18 mouse cellular contexts compared by ENCODE assay signal in the genomic region with DNA sequence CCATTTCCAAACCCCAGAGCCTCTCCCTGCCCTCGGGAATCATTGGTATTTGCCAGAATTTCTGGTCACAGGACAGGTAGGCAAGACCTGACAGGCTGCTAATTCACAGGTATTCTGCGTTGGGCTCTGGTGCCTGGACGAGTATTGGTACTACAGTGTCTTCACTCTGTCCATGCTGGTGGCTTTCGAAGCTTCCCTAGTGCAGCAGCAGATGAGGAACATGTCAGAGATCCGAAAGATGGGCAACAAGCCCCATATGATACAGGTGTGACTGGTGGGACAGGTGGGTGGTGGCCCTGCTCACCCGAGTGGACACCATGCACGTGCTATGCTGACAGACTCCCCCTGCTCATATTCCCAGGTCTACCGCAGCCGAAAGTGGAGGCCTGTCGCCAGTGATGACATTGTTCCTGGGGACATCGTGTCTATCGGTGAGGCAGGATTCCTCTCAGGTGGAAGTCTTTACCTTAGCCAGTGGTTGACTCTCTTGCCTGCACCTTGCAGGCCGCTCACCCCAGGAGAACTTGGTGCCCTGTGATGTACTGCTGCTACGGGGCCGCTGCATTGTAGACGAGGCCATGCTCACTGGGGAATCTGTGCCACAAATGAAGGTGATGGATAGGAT. TPM values are rescaled to one million over a fixed set of nuclear protein-coding genes. Genes with fewer than 3 reads are reported as not detected.
DNase-seq lines count a peak whose midpoint lies in the region; TF ChIP-seq lines count a peak whose summit lies in the region.
"Had no signal": no experiment of that assay in that cellular context is flagged by ENCODE, and none has a peak within 500 bp of the region (broad histone marks: within the 10 kb centered on the region; RNA-seq: fewer than 3 reads in every experiment).

No protein-coding gene starts in this region.

- TF ChIP-seq CTCF in kidney, adult 2 months (conservative IDR thresholded peaks at IDR 0.05; ENCODE audit: insufficient read depth, insufficient read length, low read depth, low read length), result no peak

- 95% methylated on average over 16 of the region's 16 CpGs for WGBS in kidney, adult 2 months

- no peak overlapping the region for H3K27ac ChIP-seq in kidney, adult 2 months (ENCODE audit: insufficient read depth, low read depth, low read length)
- H3K27ac ChIP-seq: embryonic facial prominence, embryonic 12.5 days; forebrain, embryonic 15.5 days had no signal

- peaks cover 5% of the 10 kb centered on the region; the same call in 1 of the 2 replicates for H3K4me1 ChIP-seq in kidney, adult 2 months (ENCODE audit: control insufficient read depth, insufficient read depth, low read length)

- DNase-seq in kidney, adult 11 months, result peak; percentile 1
- no peak for DNase-seq in kidney, adult 2 months
- DNase-seq in right cerebral cortex, postnatal 10 days (ENCODE audit: low spot score in 2 of 2), result peak; percentile 12 to 22
- no peak for DNase-seq in right cerebral cortex, adult 2 months (ENCODE audit: low spot score in 2 of 2)
- peak; percentile 3 for DNase-seq in thymus, postnatal 4 days
- DNase-seq in thymus, postnatal 25 days, result no peak
- peak; percentile 16 to 52 for DNase-seq in urinary bladder, postnatal 4 days (ENCODE audit: low spot score in 2 of 2)
- no peak for DNase-seq in cerebellum, adult 8-10 months
- DNase-seq: adrenal gland, postnatal 10 days; cerebellum, adult 11 months; cerebellum, adult 9-10 months; cerebellum, postnatal 25 days; gastrocnemius, postnatal 10 days had no signal

- H3K4me3 ChIP-seq in kidney, adult 2 months (ENCODE audit: insufficient read depth, low read depth, low read length), result no peak overlapping the region
- H3K4me3 ChIP-seq: embryonic facial prominence, embryonic 12.5 days; forebrain, embryonic 15.5 days; heart, embryonic 12.5 days had no signal

- peaks cover 6% of the 10 kb centered on the region for H3K36me3 ChIP-seq in kidney, adult 2 months (ENCODE audit: control insufficient read depth, insufficient read depth, low read length)

- no peaks in the 10 kb centered on the region for H3K27me3 ChIP-seq in kidney, adult 2 months (replicated peaks; ENCODE audit: control insufficient read depth, insufficient read depth, low read length)
- H3K27me3 ChIP-seq: embryonic facial prominence, embryonic 12.5 days; forebrain, embryonic 15.5 days; heart, embryonic 12.5 days had no signal

- no peak for TF ChIP-seq POLR2A in kidney, adult 2 months (IDR thresholded peaks at IDR 0.05; ENCODE audit: low read depth, low read length)

RNA-seq across cellular contexts. Expression of a gene that starts 5.9 kb away (rescaled TPM):
- polyA plus RNA-seq in kidney, adult 2 months (2012; rRNA removed), result 8.5 and 11.3 TPM in 2 replicates

RNA-seq across cellular contexts. Expression of a gene that starts 5.9 kb away (rescaled TPM):
- polyA plus RNA-seq in kidney, adult 2 months (2012; rRNA removed), result 59.9 and 81.3 TPM in 2 replicates

RNA-seq across cellular contexts. Expression of a gene that starts 11.6 kb away (rescaled TPM):
- 15.8 and 15.9 TPM in 2 replicates for polyA plus RNA-seq in kidney, adult 2 months (2012; rRNA removed)

RNA-seq across cellular contexts. Expression of a gene that starts 22.1 kb away (rescaled TPM):
- polyA plus RNA-seq in kidney, adult 2 months (2012; rRNA removed), result 0.23 TPM in 1 of 2 replicates, not detected in the other
- polyA plus RNA-seq: embryonic facial prominence, embryonic 12.5 days; forebrain, embryonic 15.5 days; gonadal fat pad, adult 2 months; heart, embryonic 12.5 days; heart, embryonic 16.5 days had no signal

RNA-seq across cellular contexts. Expression of a gene that starts 25.4 kb away (rescaled TPM):
- polyA plus RNA-seq in kidney, adult 2 months (2012; rRNA removed), result 6.4 and 6.7 TPM in 2 replicates

Comparison
In these comparisons a context has a peak if more than half of its experiments do, and no peak if none do; other contexts are left out.
1. DNase-seq: peak in kidney, adult 11 months (single experiment), right cerebral cortex, postnatal 10 days (2 of 2), thymus, postnatal 4 days (single experiment) and urinary bladder, postnatal 4 days (2 of 2); none in kidney, adult 2 months (single experiment), right cerebral cortex, adult 2 months (0 of 2), thymus, postnatal 25 days (single experiment) and cerebellum, adult 8-10 months (single experiment).